Comparison of ENCODE assay signal across 11 mouse cellular contexts in genomic region chr15:86835996-86836395, GRCm38 (mm10).
DNase-seq lines count a peak whose midpoint lies in the region; ATAC-seq lines count a peak whose summit lies in the region.
"Had no signal": no experiment of that assay in that cellular context is flagged by ENCODE, and none has a peak within 500 bp of the region (broad histone marks: within the 10 kb centered on the region; RNA-seq: fewer than 3 reads in every experiment).

No protein-coding gene starts in this region.

- no peak overlapping the region for H3K27ac ChIP-seq in intestine, embryonic 14.5 days (ENCODE audit: low read depth)
- no peak overlapping the region for H3K27ac ChIP-seq in intestine, embryonic 15.5 days
- H3K27ac ChIP-seq: liver, embryonic 14.5 days had no signal

- no peak overlapping the region for H3K4me3 ChIP-seq in intestine, embryonic 14.5 days (ENCODE audit: low read depth, low read length)
- H3K4me3 ChIP-seq in intestine, embryonic 15.5 days (replicated peaks), result no peak overlapping the region

- peak; percentile 55 for DNase-seq in intestine, embryonic 14.5 days (ENCODE audit: low spot score)
- peak; percentile 90 for DNase-seq in brain, adult 2 months (ENCODE audit: low read depth, low spot score)
- DNase-seq in brain, embryonic 18.5 days (ENCODE audit: low read depth, low spot score), result peak; percentile 22
- peak; percentile 31 to 32 for DNase-seq in left cerebral cortex, postnatal 36 days (ENCODE audit: low spot score in 2 of 2)
- DNase-seq in embryo, embryonic 10 days (ENCODE audit: low spot score), result no peak
- DNase-seq in gastrocnemius, postnatal 36 days, result no peak
- DNase-seq: cerebellum, adult 8-10 months; thymus, postnatal 14 days had no signal

- no peaks in the 10 kb centered on the region for H3K36me3 ChIP-seq in intestine, embryonic 14.5 days (ENCODE audit: control insufficient read depth, insufficient read depth, low read length)
- no peaks in the 10 kb centered on the region for H3K36me3 ChIP-seq in intestine, embryonic 15.5 days

- H3K9ac ChIP-seq in intestine, embryonic 14.5 days (ENCODE audit: low read length), result no peak overlapping the region
- no peak overlapping the region for H3K9ac ChIP-seq in intestine, embryonic 15.5 days
- H3K9ac ChIP-seq: liver, embryonic 14.5 days had no signal

- H3K9me3 ChIP-seq in intestine, embryonic 14.5 days (ENCODE audit: control insufficient read depth, low read length), result no peaks in the 10 kb centered on the region
- no peaks in the 10 kb centered on the region for H3K9me3 ChIP-seq in intestine, embryonic 15.5 days

- intact Hi-C loops in left cerebral cortex, postnatal 36 days (cut with DNase I), result no loop called here
- intact Hi-C loops in gastrocnemius, postnatal 36 days (cut with DNase I), result no loop called here

- H3K27me3 ChIP-seq in intestine, embryonic 14.5 days (replicated peaks; ENCODE audit: control insufficient read depth, insufficient read depth, low read length), result no peaks in the 10 kb centered on the region
- H3K27me3 ChIP-seq in intestine, embryonic 15.5 days (replicated peaks), result no peaks in the 10 kb centered on the region

- 31% methylated on average over 6 of the region's 6 CpGs for WGBS in intestine, embryonic 14.5 days
- WGBS in intestine, embryonic 15.5 days, result 40% methylated on average over 6 of the region's 6 CpGs

- no peak overlapping the region for H3K4me2 ChIP-seq in intestine, embryonic 14.5 days (ENCODE audit: low read length)
- H3K4me2 ChIP-seq in intestine, embryonic 15.5 days (replicated peaks), result no peak overlapping the region

- no peak for ATAC-seq in intestine, embryonic 14.5 days (replicated peaks; ENCODE audit: low FRiP score, low TSS enrichment, low read depth)
- ATAC-seq in intestine, embryonic 15.5 days, result no peak
- ATAC-seq in erythroblast, adult 5-6 weeks (replicated peaks; ENCODE audit: low FRiP score, poor library complexity, severe bottlenecking), result no peak

- 0 out of 2 replicates have a peak, but pooled peaks cover 3% of the 10 kb centered on the region for H3K4me1 ChIP-seq in intestine, embryonic 14.5 days (replicated peaks; ENCODE audit: control insufficient read depth, insufficient read depth, low read length)
- H3K4me1 ChIP-seq in intestine, embryonic 15.5 days (replicated peaks), result no peaks in the 10 kb centered on the region

Comparison
In these comparisons a context has a peak if more than half of its experiments do, and no peak if none do; other contexts are left out.
1. DNase-seq: peak in intestine, embryonic 14.5 days (single experiment), brain, adult 2 months (single experiment), brain, embryonic 18.5 days (single experiment) and left cerebral cortex, postnatal 36 days (2 of 2); none in embryo, embryonic 10 days (single experiment) and gastrocnemius, postnatal 36 days (0 of 2).